Mouse (Mus musculus): ENCODE measurements around the gene Dennd1b.

- TF ChIP-seq CTCF (conservative IDR thresholded peaks at IDR 0.05; ENCODE audit: low read length) = no peak
- no peak for TF ChIP-seq POU5F1 (IDR thresholded peaks at IDR 0.05; ENCODE audit: borderline replicate concordance, low read length)
Measured at GRCm38 (mm10) chr1:139206259-139206658, 243.0 kb downstream of the Dennd1b start.

Data from E14TG2a.4 (cell line).